Mouse (Mus musculus) gastrocnemius, adult 8-10 months (tissue): Measurements from ENCODE around the gene Slc33a1. TPM values are rescaled to one million over a fixed set of nuclear protein-coding genes. Genes with fewer than 3 reads are reported as not detected.

ENCODE experiments used
- DNase-seq, 2 experiments: peaks; one replicate each; pipeline ENCODE4 v3.0.0; 2022; ENCODE audit warnings: low spot score in 2 of 2
- total RNA-seq, 4 experiments: library from RNA; stranded (reverse); gene quantifications; 2 replicates each; pipeline ENCODE4 v1.2.4; 2022

Gene Slc33a1
- total RNA-seq, 4 experiments from 2014 or later, result 4.4 to 6.1 (median 5.0) TPM

GRCm38 (mm10) chr3:63898581-63899308 lies 65.8 kb downstream of the Slc33a1 start:
- DNase-seq, result peak in 1 of 2 experiments; percentile 14

GRCm38 (mm10) chr3:63897177-63897576 lies 67.4 kb downstream of the Slc33a1 start:
- DNase-seq, result no peak

- no peak for DNase-seq
These were observed 68.3 kb downstream of the Slc33a1 start for GRCm38 (mm10) chr3:63896303-63896702.

GRCm38 (mm10) chr3:63895786-63896185 lies 68.8 kb downstream of the Slc33a1 start:
- DNase-seq, result no peak

GRCm38 (mm10) chr3:63893677-63894076 lies 70.9 kb downstream of the Slc33a1 start:
- DNase-seq, result no peak

GRCm38 (mm10) chr3:63892154-63892553 lies 72.4 kb downstream of the Slc33a1 start:
- no peak for DNase-seq

Other genes starting within 250 kb of the Slc33a1 start
- under 1 TPM in 1 of 4 experiments, not detected in 3; 0.09 TPM for gene Plch1, start 65.3 kb downstream of the Slc33a1 start, total RNA-seq
- gene E130311K13Rik, start 35.3 kb downstream of the Slc33a1 start, total RNA-seq, result 1 to 10 TPM; 5.4 to 8.8 (median 7.4) TPM
- 10 to 100 TPM; 16.6 to 18.4 (median 17.9) TPM for gene Gmps, start 11.3 kb upstream of the Slc33a1 start, total RNA-seq
- gene Vmn2r1, start 116.8 kb upstream of the Slc33a1 start, total RNA-seq, result under 1 TPM; 0.05 to 0.39 (median 0.20) TPM
- gene Vmn2r2, start 177.2 kb upstream of the Slc33a1 start, total RNA-seq, result not detected